Mouse (Mus musculus) heart, embryonic 12.5 days (tissue): Measurements from ENCODE around the gene Gm20661. TPM values are rescaled to one million over a fixed set of nuclear protein-coding genes. Genes with fewer than 3 reads are reported as not detected.

Experiments used
- ATAC-seq: fragments of 200-750 bp; cut with Nextera tagmentation; 2 replicates; pipeline ENCODE4 v1.8.0; 2017; ENCODE audit warnings: moderate TSS enrichment, moderate library complexity; ENCODE audit not compliant: insufficient number of reproducible peaks, low FRiP score
- H3K27ac ChIP-seq: fragments of 300-500 bp; sonication (generic); 2 replicates; pipeline ENCODE4 v1.5.1; 2016; ENCODE audit warnings: mild to moderate bottlenecking, moderate library complexity; ENCODE audit not compliant: poor library complexity, severe bottlenecking
- H3K27me3 ChIP-seq: fragments of 300-500 bp; sonication (generic); replicated peaks from 2 replicates; pipeline ENCODE4 v1.6.1; 2016; ENCODE audit warnings: mild to moderate bottlenecking, moderate library complexity
- H3K36me3 ChIP-seq: fragments of 300-500 bp; sonication (generic); 2 replicates; pipeline ENCODE4 v1.6.1; 2016; ENCODE audit warnings: mild to moderate bottlenecking, moderate library complexity
- H3K4me1 ChIP-seq: fragments of 300-500 bp; sonication (generic); replicated peaks from 2 replicates; pipeline ENCODE4 v1.6.1; 2016; ENCODE audit warnings: mild to moderate bottlenecking
- H3K4me2 ChIP-seq: fragments of 300-500 bp; sonication (generic); 2 replicates; pipeline ENCODE4 v1.6.1; 2016; ENCODE audit warnings: mild to moderate bottlenecking, moderate library complexity
- H3K4me3 ChIP-seq: fragments of 300-500 bp; sonication (generic); 2 replicates; pipeline ENCODE4 v1.5.1; 2016; ENCODE audit warnings: mild to moderate bottlenecking
- H3K9ac ChIP-seq: fragments of 300-500 bp; sonication (generic); 2 replicates; pipeline ENCODE4 v1.6.1; 2016; ENCODE audit warnings: mild to moderate bottlenecking, moderate library complexity
- H3K9me3 ChIP-seq: fragments of 300-500 bp; sonication (generic); replicated peaks from 2 replicates; pipeline ENCODE4 v1.6.1; 2016; ENCODE audit warnings: mild to moderate bottlenecking, moderate library complexity
- WGBS: fragments of 180-500 bp; shearing (Covaris S2); methylation state at CpG from one replicate; pipeline ENCODE4 v1.1.7; 2016; 5-methylcytosine and 5-hydroxymethylcytosine counted together
- polyA plus RNA-seq: library from polyadenylated mRNA; unstranded; fragments of >200 nt; fragmentation: Nextera tagmentation; extraction: Ambion mirVana; gene quantifications from 2 replicates; pipeline ENCODE4 v1.2.1, GENCODE M21; 2016

The Gm20661 gene
- polyA plus RNA-seq, 1 experiment from 2014 or later: 4.4 TPM

GRCm38 (mm10) chr9:108032126-108032525, 49.3 kb downstream of the Gm20661 start:
- H3K9me3 ChIP-seq: peaks cover 5% of the 10 kb centered on the region; the same call in 1 of the 2 replicates
- no peak overlapping the region for H3K27ac ChIP-seq
- no peaks in the 10 kb centered on the region for H3K4me1 ChIP-seq
- no peak overlapping the region for H3K4me3 ChIP-seq
- no peaks in the 10 kb centered on the region for H3K27me3 ChIP-seq
- WGBS: 88% methylated on average over 5 of the region's 5 CpGs
- no peak overlapping the region for H3K4me2 ChIP-seq
- H3K9ac ChIP-seq: no peak overlapping the region
- ATAC-seq: no peak
- H3K36me3 ChIP-seq: peaks cover 55% of the 10 kb centered on the region

GRCm38 (mm10) chr9:108035331-108036156, 52.7 kb downstream of the Gm20661 start:
- Histone ChIP-seq H3K27me3 (no peaks in the 10 kb centered on the region), H3K4me1 (no peaks in the 10 kb centered on the region), H3K4me2 (no peak overlapping the region), H3K9me3 (no peaks in the 10 kb centered on the region), H3K9ac (no peak overlapping the region), H3K27ac (no peak overlapping the region), H3K36me3 (peaks cover 61% of the 10 kb centered on the region), H3K4me3 (no peak overlapping the region)
- 97% methylated on average over 2 of the region's 2 CpGs for WGBS
- ATAC-seq: no peak

Other genes with a start within 250 kb of the Gm20661 start
- 127 and 137 TPM in 2 replicates for gene Rbm5, start 212.1 kb upstream of the Gm20661 start, polyA plus RNA-seq
- 56.4 and 61.8 TPM in 2 replicates for gene Rbm6, start 109.8 kb upstream of the Gm20661 start, polyA plus RNA-seq
- gene Mon1a, start 94.9 kb upstream of the Gm20661 start, polyA plus RNA-seq: 9.3 and 9.9 TPM in 2 replicates
- 4.5 and 5.2 TPM in 2 replicates for gene Mst1r, start 76.2 kb upstream of the Gm20661 start, polyA plus RNA-seq
- gene Actl11, start 54.6 kb upstream of the Gm20661 start, polyA plus RNA-seq: not detected in 2 replicates
- gene Camkv, start 47.4 kb upstream of the Gm20661 start, polyA plus RNA-seq: 0.39 and 0.56 TPM in 2 replicates
- gene Traip, start 32.9 kb upstream of the Gm20661 start, polyA plus RNA-seq: 12.4 and 13.1 TPM in 2 replicates
- 42.9 and 45.7 TPM in 2 replicates for gene Uba7, start 7.6 kb upstream of the Gm20661 start, polyA plus RNA-seq
- 41.9 and 43.9 TPM in 2 replicates for gene Inka1, start 2.8 kb downstream of the Gm20661 start, polyA plus RNA-seq
- 6.8 and 11.4 TPM in 2 replicates for gene Cdhr4, start 9.4 kb downstream of the Gm20661 start, polyA plus RNA-seq
- gene Gm20662, start 13.3 kb downstream of the Gm20661 start, polyA plus RNA-seq: 1.5 TPM in 2 replicates
- gene Ip6k1, start 19.4 kb downstream of the Gm20661 start, polyA plus RNA-seq: 50.2 and 52.4 TPM in 2 replicates
- 23.2 and 24.5 TPM in 2 replicates for gene Gmppb, start 66.2 kb downstream of the Gm20661 start, polyA plus RNA-seq
- 2.4 and 3.1 TPM in 2 replicates for gene Amigo3, start 70.1 kb downstream of the Gm20661 start, polyA plus RNA-seq
- 0.31 and 0.37 TPM in 2 replicates for gene Mst1, start 97.4 kb downstream of the Gm20661 start, polyA plus RNA-seq
- gene Rnf123, start 100.3 kb downstream of the Gm20661 start, polyA plus RNA-seq: 32.8 and 37.0 TPM in 2 replicates
- 48.0 and 51.1 TPM in 2 replicates for gene Apeh, start 111.5 kb downstream of the Gm20661 start, polyA plus RNA-seq
- 0.39 and 0.50 TPM in 2 replicates for gene Bsn, start 207.3 kb downstream of the Gm20661 start, polyA plus RNA-seq